ENCODE assay signal across 16 mouse cellular contexts in the genomic region with DNA sequence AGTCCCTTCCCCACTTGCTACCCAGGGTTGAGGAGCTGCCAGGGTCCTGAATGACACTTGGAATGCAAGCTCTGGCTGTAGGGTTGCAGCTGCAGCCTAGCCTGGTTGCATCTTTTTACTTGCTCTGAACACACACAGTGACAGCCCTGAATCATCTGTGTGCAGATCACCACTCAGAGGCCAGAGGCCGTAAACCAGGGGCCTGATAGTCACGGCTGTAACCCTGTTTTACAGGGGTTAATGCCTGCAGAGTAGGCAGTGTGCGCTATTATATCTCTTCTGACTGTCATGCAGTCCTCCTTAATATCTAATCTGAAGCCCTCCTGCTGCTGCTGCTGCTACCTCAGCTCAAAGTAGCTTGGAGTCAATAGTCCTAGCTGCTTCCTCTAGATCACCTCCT. TPM values are rescaled to one million over a fixed set of nuclear protein-coding genes. Genes with fewer than 3 reads are reported as not detected.
"Had no signal": no experiment of that assay in that cellular context is flagged by ENCODE, and none has a peak within 500 bp of the region (broad histone marks: within the 10 kb centered on the region; RNA-seq: fewer than 3 reads in every experiment).

No protein-coding gene starts in this region.

- H3K27me3 ChIP-seq: kidney, embryonic 15.5 days; limb, embryonic 15.5 days; lung, embryonic 15.5 days; midbrain, embryonic 15.5 days; neural tube, embryonic 12.5 days; stomach, embryonic 15.5 days had no signal

- H3K4me1 ChIP-seq: midbrain, embryonic 15.5 days; neural tube, embryonic 12.5 days had no signal

- H3K4me3 ChIP-seq: kidney, embryonic 15.5 days; left cerebral cortex, adult 2 months; limb, embryonic 15.5 days; lung, embryonic 15.5 days; midbrain, embryonic 15.5 days; neural tube, embryonic 12.5 days; stomach, embryonic 15.5 days had no signal

- H3K9me3 ChIP-seq: kidney, embryonic 15.5 days; limb, embryonic 15.5 days; lung, embryonic 15.5 days; midbrain, embryonic 15.5 days; neural tube, embryonic 12.5 days; stomach, embryonic 15.5 days had no signal

- DNase-seq: kidney, adult 2 months; kidney, postnatal 14 days; lung, postnatal 14 days; right cerebral cortex, postnatal 4 days; spleen, adult 18-20 months; thymus, postnatal 4 days had no signal

- H3K36me3 ChIP-seq: midbrain, embryonic 15.5 days; neural tube, embryonic 12.5 days had no signal

- H3K9ac ChIP-seq: kidney, embryonic 15.5 days; limb, embryonic 15.5 days; lung, embryonic 15.5 days; midbrain, embryonic 15.5 days; neural tube, embryonic 12.5 days; stomach, embryonic 15.5 days had no signal

- H3K27ac ChIP-seq: kidney, embryonic 15.5 days; left cerebral cortex, adult 2 months; limb, embryonic 15.5 days; lung, embryonic 15.5 days; midbrain, embryonic 15.5 days; neural tube, embryonic 12.5 days; stomach, embryonic 15.5 days had no signal

- H3K4me2 ChIP-seq: kidney, embryonic 15.5 days; limb, embryonic 15.5 days; lung, embryonic 15.5 days; midbrain, embryonic 11.5 days; midbrain, embryonic 15.5 days; neural tube, embryonic 12.5 days; stomach, embryonic 15.5 days had no signal

- ATAC-seq: midbrain, embryonic 15.5 days had no signal

RNA-seq across cellular contexts. Expression of gene Eng, which starts 23.5 kb away (rescaled TPM):
- total RNA-seq: neutrophil, adult 5-6 weeks had no signal

RNA-seq across cellular contexts. Expression of gene Ak1, which starts 48.3 kb away (rescaled TPM):
- total RNA-seq: monocyte, adult 5-6 weeks; neutrophil, adult 5-6 weeks had no signal
